Mouse (Mus musculus): ENCODE results near the gene Itprip.

DNA sequence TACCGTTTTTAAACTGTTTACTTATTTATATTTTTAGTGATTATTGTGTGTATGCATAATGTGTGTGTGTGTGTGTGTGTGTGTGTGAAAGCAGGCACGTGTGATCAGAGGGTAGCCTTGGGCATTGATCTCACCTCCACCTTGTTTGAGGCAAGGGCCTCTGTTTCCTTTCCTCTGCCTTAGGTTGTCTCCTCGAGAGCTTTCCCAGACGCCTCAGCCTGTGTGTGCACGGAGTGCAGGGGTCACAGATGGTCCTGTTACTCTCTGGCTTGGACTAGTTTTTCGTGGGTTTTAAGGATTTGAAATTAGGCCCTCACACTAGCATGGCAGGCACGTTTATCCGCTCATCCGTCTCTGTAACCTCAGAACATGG, 36.2 kb downstream of the Itprip start:
- TF ChIP-seq POLR2A (IDR thresholded peaks at IDR 0.05; ENCODE audit: low read depth, low read length), result no peak
- TF ChIP-seq CTCF (IDR thresholded peaks at IDR 0.05; ENCODE audit: borderline replicate concordance, insufficient read depth, low read length), result no peak
